Mouse (Mus musculus) c-Kit-negative CD71-positive TER-119-positive erythroid progenitor cells, embryonic 14.5 days (primary cell): ENCODE results near the gene Kdelc1.
A peak's percentile ranks its signal among the peaks of the same experiment; 100 is the strongest.

ENCODE experiments used
- DNase-seq: peaks from one replicate; pipeline ENCODE4 v3.0.0-alpha.2; 2013; ENCODE audit warnings: low read depth, low spot score

Gene Kdelc1

DNA sequence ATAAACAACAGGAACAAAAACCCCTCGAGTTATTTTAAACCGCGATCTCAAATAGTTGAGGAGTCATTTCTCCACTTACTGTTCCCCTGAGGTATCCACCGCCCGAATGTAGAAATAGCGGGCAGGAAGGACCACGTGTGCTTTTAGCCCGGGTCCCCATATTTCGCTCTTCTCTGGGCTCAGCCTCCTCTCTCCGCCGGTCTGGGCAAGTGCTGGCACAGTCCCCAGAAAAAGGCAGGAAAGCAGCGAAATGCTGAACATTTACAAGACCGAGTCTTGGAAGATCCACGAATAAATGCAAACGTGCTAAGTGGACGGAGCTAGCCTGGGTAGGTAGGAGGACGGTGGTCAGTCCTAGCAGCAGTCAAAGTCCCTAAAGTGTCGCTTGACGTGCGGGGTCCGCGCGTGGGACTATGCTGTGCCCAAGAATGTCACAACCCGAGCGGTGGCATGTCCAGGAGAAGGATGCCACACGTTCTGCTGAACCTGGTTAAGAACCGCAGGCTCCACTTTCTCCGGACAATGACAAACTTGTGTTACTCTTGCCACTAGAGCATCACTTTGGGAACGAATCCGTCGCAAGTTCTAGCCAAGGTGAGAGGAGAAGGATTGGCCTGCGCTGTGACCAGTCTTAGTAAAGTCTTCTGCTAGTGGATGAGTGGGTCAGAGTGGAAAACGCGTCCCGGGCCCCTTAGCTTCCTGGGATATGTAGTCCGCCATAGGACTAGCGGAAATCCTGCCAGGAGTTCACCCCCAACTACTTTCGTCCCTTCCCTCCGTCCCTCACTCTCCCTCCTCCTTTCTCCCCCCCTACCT, at the start of gene Kdelc1, which contains the start of gene Bivm:
Gene Kdelc1 (minus strand): TSS at position 570 of the 816 bp plus-strand sequence.
Gene Bivm (plus strand): TSS at position 719 of the 816 bp plus-strand sequence.
- no peak for DNase-seq

DNA sequence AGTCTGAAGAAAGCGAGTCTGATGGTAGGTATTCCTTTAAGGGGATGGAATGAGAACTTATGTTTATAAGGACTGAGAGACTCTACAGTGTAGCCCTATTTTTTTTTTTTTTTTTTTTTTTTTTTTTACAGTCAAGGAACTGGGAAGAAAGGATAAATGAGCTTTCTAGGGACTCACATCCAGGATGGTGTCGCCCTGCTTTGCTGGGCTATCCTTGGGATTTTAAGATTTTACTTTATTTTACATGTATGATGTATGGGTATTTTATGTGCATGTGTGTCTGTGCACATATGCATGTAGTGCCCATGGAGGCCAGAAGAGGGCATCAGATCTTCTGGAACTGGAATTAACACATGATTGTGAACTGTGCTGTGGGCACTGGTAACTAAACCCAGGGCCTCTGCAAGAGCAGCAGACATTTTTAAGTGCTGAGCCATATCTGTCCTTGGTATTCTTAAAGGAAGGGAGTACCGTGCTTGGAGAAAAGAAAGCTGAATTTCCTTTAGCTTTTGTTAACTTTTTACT, 49.3 kb upstream of the Kdelc1 start:
- no peak for DNase-seq

DNA sequence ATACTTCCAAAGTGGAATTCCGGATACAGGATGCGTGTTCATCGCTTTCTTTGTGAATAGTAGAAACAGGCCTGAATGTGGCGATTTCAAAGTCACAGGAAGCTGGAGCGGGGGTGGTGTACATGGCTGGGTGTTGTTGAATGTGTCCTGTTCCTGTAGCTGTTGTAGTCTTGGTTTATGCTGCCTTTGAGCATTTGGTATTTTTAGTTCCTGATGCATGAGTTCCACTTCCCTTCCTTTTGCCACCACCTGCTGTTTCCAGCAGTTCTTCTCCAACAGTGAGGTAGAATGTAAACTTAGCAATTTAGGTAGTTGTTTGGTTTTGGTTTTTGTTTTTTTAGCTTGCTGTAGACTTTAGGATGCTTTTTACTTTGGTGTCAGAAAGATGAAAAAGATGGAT, 43.8 kb upstream of the Kdelc1 start:
- DNase-seq = no peak

DNA sequence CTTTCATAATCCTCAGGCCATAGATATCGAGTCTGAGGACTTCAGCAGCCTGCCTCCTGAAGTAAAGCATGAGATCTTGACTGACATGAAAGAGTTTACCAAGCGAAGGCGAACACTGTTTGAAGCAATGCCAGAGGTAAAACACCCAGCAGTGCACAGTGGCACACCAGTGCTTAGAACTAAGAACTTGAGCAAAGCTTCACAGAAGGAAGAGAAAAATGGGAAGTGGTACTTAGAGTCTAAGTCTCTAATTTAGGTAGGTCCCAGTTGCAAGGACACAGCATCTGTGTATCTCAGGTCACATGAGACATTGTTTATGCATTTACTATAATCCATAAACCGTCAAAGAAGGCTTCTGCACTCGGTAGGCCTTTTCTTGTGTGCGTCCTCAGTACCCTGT, 43.2 kb upstream of the Kdelc1 start:
- DNase-seq = no peak

DNA sequence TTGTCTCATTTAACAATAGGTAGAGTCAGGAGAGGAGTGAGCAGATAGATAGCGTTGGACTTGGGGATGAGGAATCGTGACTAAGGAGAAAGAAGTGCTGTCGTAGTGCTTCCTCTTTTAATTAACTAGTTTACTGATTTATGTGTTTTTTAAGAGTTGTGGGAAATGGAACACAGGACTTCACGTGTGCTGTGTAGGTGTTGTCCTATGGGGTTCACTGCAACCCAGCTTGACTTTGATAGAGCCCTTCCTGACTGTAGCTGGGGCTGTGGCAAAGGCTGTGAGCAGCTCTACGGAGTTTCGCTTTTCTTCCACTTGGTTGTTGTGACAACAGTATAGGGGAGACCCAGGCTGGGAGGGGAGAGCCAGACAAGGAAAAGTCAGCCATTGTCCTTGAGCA, 39.7 kb upstream of the Kdelc1 start:
- DNase-seq = no peak

DNA sequence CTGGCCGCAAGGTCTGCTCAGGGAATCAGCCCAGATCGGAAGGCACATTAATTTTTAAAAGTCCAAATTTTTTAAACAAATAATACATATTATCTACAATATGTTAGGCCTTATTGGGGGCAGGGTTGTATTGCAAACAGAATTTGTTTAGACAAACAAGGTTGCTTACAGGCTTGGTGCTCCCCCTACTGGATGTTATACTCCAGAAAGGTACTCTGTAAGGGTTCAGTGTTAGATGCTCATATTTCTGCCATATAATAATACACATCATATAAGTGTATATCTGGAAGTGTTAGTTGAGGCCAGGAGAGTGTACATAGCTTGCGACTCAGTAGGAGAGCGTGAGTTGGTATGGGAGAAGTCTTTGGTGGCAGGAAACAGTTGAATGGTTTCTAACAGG, 36.7 kb upstream of the Kdelc1 start:
- DNase-seq = no peak

DNA sequence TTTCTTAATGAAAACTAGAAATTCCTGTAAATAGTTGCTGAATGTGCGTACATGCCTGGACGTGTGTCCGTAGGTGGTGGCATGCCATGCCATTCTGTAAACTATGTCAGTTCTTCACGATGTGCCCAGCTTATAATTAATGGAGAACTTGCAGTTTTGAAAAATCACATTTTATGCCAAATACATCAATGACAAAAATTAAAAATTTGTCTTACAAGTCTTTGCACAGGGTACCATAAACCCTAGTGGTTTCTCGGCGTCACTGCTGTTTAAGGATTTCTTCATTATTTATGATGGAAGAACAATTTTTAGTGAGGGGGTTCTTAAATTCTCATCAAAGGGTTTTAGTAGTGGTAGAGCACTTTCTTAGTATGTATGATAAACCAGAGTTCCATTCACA, 30.1 kb upstream of the Kdelc1 start:
- peak; percentile 21 for DNase-seq

DNA sequence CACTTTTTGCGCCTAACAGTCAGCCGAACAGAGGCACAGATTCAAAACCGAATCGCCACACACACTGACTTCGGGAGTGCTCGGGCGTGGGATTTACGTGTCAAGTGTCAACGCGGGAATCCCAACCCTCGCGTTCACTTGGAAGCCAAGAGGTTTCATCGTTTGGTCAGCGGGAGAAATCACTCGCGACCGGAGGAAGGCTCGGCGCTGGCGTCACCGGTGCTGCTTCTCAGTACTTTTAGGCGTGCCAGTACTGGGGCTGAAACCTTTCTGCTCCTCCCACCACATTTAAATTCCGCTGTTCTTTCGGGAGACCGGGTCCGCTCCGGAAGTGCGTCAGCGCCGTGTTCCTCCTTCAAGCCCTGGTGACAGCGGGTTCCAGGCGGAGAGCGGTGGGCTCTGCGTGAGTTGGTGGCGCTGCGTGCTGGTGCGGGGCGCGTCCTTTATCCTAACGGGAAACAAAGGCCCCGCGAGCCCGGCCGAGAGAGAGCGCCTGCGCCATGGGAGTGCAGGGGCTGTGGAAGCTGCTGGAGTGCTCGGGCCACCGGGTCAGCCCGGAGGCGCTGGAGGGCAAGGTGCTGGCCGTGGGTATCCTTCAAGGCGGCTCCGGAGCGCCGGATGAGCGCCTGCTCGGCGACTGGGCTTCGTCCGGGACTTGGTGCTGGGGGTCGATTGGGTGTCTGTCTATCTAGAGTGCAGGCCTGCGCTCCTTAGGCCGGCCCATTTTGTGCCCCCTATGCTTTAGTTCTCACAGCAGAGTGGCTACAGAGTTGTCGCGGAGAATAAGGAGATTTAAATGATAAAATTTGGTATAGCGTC, 29.2 kb upstream of the Kdelc1 start, which contains the start of gene Ercc5:
Gene Ercc5 (plus strand): TSS at position 182 of the 819 bp plus-strand sequence.
- DNase-seq = peak; percentile 68

DNA sequence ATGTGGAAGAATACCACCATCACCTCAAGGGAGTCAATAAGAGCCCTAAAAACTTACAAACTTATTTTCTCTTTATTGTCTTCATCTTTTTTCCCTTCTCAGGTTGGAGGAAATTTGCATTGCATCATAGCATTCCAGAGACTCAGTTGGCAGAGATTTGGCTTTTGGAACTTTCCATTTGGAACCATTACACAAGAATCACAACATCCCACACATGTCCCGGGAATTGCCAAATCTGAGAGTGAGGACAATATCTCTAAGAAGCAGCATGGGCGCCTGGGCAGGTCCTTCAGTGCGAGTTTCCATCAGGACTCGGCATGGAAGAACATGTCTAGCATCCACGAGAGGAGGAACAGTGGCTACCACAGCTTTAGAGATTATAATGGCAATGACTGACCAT, 24.1 kb upstream of the Kdelc1 start:
- DNase-seq = no peak

DNA sequence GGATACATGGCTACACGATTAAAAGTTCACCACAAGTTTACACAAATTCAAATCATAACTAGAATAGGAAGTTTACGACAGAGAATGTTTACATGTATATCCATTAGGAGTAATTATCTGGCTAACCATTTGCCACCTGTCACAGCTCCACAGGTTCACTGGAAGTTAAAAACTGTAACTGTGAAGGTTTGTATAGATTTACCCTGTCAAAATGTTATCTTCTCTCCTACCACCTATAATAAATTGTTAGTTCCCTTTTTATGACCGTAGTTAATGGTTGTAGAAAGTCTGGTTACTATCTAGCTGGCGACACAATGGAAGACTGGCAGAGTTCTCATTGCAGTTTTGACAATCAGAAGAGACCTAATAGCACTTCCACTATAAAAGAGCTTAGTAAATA, 21.6 kb upstream of the Kdelc1 start:
- DNase-seq = no peak

DNA sequence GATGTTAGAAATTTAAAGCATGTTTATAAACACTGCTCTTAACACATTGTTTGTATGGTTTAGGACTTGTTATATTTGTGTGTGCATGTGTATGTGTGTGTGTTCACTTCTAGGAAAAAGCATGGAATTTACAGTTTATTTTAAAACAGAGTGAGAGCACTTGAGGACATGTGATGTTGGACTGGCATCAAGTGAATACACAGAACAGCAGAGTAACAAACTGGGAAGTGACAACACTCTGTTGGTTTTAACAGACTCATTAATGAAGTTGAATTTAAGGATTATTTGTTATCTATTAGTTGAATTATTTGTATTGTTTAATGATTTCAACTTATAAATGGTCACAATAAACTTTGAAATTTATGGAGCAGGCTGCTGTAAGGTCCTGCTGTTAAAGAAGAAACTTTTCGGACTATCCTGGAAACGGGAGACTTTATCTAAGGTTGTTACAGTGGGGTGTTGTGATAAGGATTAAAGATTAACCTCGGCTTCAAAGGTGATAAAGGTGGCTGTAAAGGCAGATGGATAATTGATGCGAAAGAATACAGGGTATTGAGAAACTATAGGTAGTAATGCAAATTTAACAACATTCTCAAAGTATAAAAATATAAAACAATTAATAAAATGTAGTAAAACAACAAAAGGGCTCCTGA, 11.4 kb upstream of the Kdelc1 start:
- DNase-seq = no peak

DNA sequence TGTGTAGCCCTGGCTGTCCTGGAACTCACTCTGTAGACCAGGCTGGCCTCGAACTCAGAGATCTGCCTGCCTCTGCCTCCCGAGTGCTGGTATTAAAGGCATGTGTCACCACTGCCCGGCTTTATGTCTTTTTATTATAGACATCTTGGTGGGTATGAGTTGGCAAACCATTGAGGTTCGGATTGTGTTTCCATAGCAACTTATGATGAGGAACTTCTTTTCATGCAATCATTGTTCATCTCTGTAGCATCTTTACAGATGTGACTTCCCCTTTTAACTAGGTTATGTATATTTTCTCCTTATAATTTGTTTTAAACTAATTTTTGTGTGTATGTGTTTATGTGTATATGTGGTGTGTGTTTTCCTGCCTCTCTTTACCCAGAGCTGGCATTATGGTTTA, 7.0 kb upstream of the Kdelc1 start:
- DNase-seq = no peak

DNA sequence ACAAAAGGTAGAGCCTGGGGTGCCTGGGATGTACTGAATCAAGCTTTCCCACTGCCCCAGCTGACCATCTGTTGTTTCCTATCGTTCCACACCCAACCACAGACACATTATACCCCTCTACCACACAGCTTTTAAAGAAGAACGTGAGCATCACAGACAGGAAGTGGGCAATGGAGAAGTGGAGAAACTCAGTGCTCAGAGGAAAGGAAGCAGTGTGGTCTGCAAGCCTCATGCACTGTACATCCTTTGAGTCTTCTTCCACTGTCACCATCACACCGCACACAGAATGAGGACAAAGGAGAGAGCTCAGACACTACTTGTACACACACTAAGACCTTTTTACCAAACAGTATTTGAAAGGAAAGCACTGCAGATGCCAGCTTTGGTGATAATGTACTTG, 3.6 kb upstream of the Kdelc1 start:
- DNase-seq = no peak

DNA sequence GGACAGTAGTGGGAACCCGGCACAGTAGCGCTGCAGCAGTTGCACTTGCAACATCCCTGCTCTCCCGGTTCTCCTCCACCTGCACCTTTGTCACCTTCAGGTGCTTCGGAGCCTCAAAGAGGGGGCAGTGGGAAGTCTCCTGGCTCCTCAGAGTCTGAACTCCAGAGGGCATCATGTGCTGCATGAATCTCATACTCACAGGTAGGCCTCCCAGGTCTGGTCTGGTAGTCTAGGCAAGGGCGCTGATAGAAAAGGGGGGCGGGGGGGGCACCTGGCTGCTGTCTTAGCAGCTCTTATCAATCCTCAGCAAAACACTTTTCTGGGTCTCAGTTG, 1.4 kb upstream of the Kdelc1 start:
- DNase-seq = no peak

DNA sequence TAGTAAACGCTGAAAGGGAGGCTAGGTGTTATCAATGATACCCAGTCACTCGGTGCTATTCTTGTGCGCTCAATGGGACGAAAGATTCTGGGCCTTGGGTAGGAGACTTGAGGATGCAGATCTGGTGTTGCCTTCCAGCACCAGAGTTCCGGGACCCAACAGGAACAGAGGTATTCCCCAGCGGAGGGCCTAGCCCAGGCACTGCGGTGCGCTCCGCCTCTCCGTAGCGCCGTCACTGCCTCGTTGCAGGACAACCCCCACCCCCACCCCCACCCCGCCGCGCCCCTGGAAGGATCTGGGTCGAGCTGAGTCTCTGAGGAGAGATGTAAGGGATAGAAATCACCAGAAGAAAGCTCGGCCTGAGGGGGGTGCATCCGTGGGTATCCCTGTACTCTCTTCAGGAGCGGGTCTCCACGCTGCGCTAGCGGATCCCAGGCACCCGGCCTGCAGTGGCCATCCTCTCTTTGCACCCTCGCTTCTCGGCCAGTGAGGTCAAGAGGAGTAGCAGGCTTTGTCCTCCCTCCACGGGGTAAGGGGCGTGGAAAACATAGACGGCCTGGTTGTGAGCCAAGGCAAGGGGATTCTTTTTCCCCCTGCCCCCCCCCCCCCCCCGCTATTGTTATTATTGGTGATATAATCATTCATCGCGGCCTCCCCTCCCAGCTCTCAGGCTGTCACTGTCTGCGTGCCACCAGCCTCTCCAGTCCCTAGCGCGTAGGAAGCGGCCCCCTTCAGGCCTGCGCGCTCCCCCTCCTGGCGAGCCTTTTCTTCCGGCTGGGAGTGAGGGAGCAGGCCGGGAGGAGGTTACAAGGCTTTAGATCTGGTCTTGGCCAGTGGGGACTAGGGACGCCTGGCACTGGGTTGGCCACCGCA, 829 bp upstream of the Kdelc1 start:
- DNase-seq = no peak

DNA sequence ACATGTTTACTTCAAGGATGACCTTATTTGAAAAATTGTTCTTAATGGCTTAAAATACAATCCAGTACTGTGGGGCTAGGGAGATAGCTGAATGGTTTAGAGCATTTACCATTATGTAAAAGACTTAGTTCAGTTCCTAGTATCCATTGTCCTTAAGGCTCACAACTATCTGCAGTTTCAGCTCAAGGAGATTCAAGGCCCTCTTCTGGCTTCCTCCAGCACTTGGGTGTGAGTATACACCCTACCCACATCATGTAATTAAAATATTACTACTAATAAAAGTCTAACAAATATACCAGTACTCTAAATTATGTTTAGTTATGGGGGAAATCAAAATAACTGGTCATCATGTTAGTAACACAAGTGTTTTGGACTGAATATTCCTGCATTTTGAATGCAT, 1.0 kb downstream of the Kdelc1 start:
- no peak for DNase-seq

DNA sequence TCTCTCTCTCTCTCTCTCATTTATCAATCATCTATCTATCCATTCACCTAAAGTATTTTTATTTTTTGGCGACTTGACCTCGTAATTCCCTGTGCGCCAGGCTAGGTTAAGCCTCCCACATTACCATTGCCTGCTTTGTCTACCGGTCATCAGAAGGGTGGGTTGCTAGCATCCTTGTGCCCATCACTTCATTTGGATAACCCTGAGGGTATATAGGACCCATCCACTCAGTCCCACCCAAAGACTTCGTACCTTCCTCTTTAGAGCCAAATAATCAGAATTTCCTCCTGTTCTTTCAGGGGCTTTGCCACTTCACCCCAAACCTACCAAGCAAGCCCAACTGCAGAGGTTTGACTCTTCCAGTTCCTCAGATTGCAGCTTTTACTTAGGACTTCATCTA, 15.7 kb downstream of the Kdelc1 start:
- DNase-seq = no peak

DNA sequence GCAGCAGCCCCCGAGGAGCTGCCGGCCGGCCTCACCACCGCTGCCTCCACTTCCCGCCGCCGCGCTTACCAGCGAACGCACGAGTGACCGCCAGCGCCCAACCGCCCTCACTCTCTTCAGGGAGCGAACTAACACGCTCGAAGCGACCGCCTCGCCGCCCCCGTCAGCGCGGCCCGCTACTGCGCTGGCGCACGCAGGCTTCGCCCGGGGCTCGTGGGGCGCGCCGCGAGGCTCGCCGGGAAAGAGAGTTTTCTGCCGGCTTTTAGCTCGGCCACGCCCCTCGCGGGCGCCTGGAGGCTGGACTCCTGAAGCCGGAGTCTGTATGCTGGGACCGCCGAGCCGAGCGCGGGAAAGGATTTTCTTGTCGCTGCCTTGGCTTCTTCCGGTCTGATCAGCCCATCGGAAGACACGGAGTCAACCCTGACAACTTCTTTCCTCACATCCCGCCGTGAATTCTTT, 16.3 kb downstream of the Kdelc1 start, which contains the start of gene Tex30:
Gene Tex30 (minus strand): TSS at position 183 of the 459 bp plus-strand sequence.
- peak; percentile 91 for DNase-seq

DNA sequence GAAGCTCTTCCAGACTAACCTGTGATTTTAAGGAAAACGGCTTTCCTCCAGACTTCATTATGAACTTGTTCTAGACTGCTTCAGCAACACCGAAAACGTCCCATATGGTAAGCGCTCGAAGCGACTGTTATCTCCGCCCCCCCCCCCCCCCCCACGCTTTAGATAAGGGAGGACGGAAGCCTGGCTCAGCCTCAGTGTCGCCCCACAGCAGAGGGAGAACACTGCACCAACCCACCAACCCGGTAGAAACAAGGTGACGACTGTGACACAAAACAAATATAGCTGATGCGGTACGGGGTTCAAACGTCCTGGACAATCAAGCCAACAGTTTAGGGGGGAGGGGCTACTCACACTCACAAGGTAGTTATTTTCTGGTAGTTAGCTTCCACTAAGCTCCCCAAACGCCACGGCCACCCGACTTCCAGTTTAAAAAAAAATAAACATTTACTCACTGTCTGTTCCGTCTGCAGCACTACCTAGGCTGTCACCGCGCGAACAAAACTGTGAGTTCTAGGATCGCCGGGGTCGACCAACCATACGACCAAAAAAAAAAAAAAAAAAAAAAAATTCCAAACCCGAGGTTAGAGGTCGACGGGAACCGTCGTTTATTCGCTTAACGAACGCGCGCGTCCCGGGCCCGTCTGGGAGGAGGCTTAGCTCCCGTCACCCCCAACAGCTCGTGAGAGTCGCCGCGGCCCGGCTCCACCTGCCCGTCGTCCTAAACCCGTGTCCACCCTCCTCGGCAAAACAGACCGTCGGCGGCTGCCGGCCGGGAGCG, 17.0 kb downstream of the Kdelc1 start:
- no peak for DNase-seq

DNA sequence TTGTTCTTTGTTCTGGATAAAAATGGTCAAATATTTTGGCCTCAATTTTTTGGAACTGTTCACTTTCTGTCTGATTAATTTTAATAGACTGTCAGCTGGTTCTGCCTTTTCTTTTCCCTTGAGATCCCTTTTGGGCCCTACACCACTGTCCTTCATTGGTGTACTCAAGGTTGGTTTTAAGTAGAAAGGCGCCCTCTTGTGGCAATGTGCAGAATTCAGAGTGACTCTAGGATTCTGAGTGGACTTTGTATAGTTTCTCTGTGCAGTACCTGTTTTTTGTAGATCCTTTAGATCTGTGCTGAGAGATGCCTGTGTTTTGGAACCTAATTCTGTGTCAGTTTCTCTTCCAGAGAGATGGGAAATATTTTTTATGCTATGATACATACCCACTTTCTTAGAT, 54.0 kb downstream of the Kdelc1 start:
- peak; percentile 38 for DNase-seq
